In the genomic region with DNA sequence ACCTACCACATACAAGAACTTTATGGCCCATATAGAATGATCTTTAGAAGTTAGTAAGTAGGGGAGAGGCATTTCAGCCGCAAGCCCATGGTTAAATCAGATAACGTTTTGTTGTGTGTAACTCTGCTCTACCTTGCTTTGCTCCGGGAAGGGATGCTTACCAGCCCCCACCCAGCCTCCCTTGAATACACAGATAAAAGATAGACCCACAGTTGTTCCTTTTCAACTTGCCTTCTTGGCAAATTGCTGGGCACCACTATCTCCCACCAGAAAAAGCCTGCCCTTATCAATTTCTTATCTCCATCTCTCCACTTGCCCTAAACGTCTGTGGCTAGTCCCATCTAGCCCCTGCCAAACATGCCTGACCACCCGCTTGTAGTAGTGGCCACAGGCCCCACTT, we compare ENCODE assay signal across 19 mouse cellular contexts.
"Had no signal": no experiment of that assay in that cellular context is flagged by ENCODE, and none has a peak within 500 bp of the region (broad histone marks: within the 10 kb centered on the region; RNA-seq: fewer than 3 reads in every experiment).

No protein-coding gene starts in this region.

- H3K27me3 ChIP-seq: liver, embryonic 15.5 days; megakaryocyte, embryonic 14.5 days; midbrain, embryonic 12.5 days; midbrain, embryonic 15.5 days; neural tube, embryonic 12.5 days; neural tube, embryonic 15.5 days; stomach, embryonic 15.5 days had no signal

- H3K9ac ChIP-seq: liver, embryonic 15.5 days; midbrain, embryonic 12.5 days; midbrain, embryonic 15.5 days; neural tube, embryonic 12.5 days; neural tube, embryonic 15.5 days; stomach, embryonic 15.5 days had no signal

- H3K27ac ChIP-seq: kidney, postnatal 0 days; layer of hippocampus, adult 2 months; liver, embryonic 15.5 days; macrophage; midbrain, embryonic 12.5 days; midbrain, embryonic 15.5 days; neural tube, embryonic 12.5 days; neural tube, embryonic 15.5 days; stomach, embryonic 15.5 days had no signal

- H3K4me3 ChIP-seq: layer of hippocampus, adult 2 months; liver, embryonic 15.5 days; megakaryocyte, embryonic 14.5 days; midbrain, embryonic 12.5 days; midbrain, embryonic 15.5 days; neural tube, embryonic 12.5 days; neural tube, embryonic 15.5 days; stomach, embryonic 15.5 days had no signal

- H3K4me2 ChIP-seq: liver, embryonic 15.5 days; midbrain, embryonic 12.5 days; midbrain, embryonic 15.5 days; neural tube, embryonic 12.5 days; neural tube, embryonic 15.5 days; stomach, embryonic 15.5 days had no signal

- ATAC-seq: intestine, postnatal 0 days; midbrain, embryonic 15.5 days had no signal

- H3K9me3 ChIP-seq: liver, embryonic 15.5 days; megakaryocyte, embryonic 14.5 days; midbrain, embryonic 12.5 days; midbrain, embryonic 15.5 days; neural tube, embryonic 12.5 days; neural tube, embryonic 15.5 days; stomach, embryonic 15.5 days had no signal

- H3K36me3 ChIP-seq: midbrain, embryonic 12.5 days; midbrain, embryonic 15.5 days had no signal

- H3K4me1 ChIP-seq: liver, embryonic 15.5 days; midbrain, embryonic 12.5 days; midbrain, embryonic 15.5 days; neural tube, embryonic 12.5 days; neural tube, embryonic 15.5 days; stomach, embryonic 15.5 days had no signal

- DNase-seq: kidney, adult 2 months; kidney, postnatal 25 days; layer of hippocampus, adult 9-11 months; lung, adult 2 months; right cerebral cortex, adult 18-20 months; right cerebral cortex, postnatal 14 days; right cerebral cortex, postnatal 4 days; thymus, postnatal 25 days had no signal
